Mouse (Mus musculus) v-Abl transformed pro-B cells (cell line): ENCODE results near the gene Shcbp1l.
"Not testable (repeated sequence)": the region's sequence is repeated elsewhere in the genome, so short reads cannot be mapped to it uniquely, and the experiment has no call there.

ENCODE experiments used
- in situ Hi-C, 2 experiments: fragments of 400-800 bp; cut with MboI; formaldehyde crosslinking; loops; one replicate each; pipeline ENCODE4 v1.15.1; 2025; ENCODE audit not compliant: unreplicated experiment in 2 of 2

Gene Shcbp1l

GRCm38 (mm10) chr1:153480386-153481024 is 55.5 kb downstream of the Shcbp1l start:
- in situ Hi-C loops, result no loop called here

DNA sequence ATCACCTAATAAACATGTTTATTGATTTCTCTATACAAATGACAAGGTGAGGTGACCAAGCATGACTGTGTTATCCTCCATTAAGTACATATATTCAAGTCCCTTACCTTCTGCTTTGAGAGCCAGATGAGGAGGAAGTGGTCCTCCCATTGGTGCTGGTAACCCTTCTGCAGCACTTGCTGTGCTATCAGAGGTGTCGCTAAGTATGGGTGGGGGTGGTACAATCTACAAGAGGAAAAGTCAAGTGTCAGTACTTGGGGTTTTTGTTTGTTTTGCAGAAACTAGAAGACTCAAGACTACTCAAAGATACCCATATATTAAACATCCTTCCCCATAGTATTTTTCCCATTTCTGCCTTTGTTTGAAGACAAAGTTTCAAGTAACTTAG is 56.1 kb downstream of the Shcbp1l start:
- in situ Hi-C loops, result no loop called here

GRCm38 (mm10) chr1:153485201-153485796 is 60.3 kb downstream of the Shcbp1l start:
- in situ Hi-C loops, result no loop called here

DNA sequence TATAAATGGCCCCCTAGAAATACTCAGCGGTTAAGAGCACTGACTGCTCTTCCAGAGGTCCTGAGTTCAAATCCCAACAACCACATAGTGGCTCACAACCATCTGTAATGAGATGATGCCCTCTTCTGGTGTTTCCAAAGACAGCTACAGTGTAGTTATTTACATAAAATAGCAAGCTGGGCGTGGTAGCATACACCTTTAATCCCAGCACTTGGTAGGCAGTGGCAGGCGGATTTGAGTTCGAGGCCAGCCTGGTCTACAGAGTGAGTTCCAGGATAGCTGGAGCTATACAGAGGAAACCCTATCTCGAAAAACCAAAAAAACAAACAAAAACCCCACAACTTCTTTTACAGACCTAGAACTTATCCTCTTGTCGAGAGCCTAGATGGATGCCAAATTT is 61.2 kb downstream of the Shcbp1l start:
- in situ Hi-C loops, result not testable (repeated sequence)

DNA sequence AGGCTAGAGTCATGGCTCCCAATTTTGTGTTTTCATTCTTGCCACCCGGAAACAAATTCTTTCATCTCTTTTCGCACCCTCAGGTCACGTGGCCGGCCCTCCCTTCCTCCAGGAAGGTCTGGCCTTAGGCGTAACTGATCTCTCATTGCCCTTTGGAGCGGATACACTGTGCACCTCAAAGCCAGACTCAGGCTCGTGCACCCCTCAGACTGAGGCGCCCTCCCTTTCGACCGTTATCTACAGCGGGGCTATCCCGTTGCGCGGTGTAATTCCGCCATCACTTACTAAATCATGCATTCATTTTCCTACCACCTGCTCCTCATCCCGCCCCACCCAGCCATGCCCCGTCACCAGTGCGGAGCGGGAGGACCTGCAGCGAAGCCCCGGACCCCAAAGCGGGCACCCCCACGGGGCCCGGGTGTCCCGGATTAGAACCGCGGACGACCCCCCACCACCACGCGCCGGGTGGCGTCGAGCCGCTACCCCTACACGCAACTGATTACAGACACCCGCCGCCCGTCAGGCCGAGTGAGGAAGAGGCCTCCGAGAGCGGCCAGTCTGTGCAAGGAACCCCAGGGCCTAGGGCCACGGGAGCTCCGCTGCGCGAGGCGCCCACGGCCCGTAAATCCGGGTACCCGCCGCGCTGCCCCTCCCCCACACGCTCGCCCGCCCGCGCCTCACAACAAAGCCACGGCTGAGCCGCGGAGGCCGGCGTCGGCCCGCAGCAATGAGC is 62.0 kb downstream of the Shcbp1l start:
- in situ Hi-C loops, result no loop called here

GRCm38 (mm10) chr1:153487500-153487879 is 62.5 kb downstream of the Shcbp1l start, which contains the start of gene Dhx9:
Dhx9 (minus strand) TSS chr1:153487660.
- in situ Hi-C loops, result no loop called here

GRCm38 (mm10) chr1:153489132-153489531 is 64.2 kb downstream of the Shcbp1l start:
- in situ Hi-C loops, result no loop called here

DNA sequence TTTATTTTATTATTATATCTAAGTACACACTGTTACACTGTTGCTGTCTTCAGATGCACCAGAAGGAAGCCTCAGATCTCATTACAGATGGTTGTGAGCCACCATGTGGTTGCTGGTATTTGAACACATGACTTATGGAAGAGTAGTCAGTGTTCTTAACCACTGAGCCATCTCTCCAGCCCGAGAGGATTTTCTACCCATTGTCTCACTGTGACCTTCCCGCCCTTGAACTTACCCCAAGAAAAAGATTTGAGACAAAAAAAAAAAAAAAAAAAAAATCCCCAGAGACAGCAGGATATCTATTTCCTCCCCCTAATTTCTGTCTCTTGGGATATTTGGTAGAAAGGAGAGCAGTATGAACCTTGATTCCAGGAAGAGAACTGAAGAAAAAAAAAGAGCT is 64.6 kb downstream of the Shcbp1l start:
- in situ Hi-C loops, result no loop called here

- in situ Hi-C loops, result no loop called here
Measured at GRCm38 (mm10) chr1:153489963-153490362, 65.0 kb downstream of the Shcbp1l start.

- in situ Hi-C loops, result no loop called here
Measured at GRCm38 (mm10) chr1:153491345-153491744, 66.4 kb downstream of the Shcbp1l start.

GRCm38 (mm10) chr1:153491822-153492221 is 66.9 kb downstream of the Shcbp1l start:
- in situ Hi-C loops, result no loop called here

- in situ Hi-C loops, result no loop called here
Measured at GRCm38 (mm10) chr1:153493338-153493737, 68.4 kb downstream of the Shcbp1l start.

DNA sequence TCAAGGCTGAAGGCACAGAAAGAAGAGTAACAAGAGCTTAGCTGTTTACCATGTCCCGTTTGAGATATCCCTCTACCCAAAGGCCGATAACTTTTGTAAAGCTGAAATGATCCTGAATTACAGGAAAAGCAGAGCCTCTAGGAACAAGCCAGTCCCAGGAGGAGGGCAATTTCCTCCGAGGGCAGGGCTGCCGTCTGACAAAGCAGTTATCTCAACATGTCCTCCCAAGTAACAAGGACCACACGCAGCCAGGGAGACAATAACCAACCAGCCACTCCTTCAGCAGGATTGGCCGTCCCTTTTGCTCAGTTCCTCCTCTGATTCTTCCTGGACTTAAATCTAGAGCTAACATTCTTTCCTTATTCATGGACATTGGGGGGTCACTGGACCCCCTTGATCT is 69.0 kb downstream of the Shcbp1l start:
- in situ Hi-C loops, result no loop called here

DNA sequence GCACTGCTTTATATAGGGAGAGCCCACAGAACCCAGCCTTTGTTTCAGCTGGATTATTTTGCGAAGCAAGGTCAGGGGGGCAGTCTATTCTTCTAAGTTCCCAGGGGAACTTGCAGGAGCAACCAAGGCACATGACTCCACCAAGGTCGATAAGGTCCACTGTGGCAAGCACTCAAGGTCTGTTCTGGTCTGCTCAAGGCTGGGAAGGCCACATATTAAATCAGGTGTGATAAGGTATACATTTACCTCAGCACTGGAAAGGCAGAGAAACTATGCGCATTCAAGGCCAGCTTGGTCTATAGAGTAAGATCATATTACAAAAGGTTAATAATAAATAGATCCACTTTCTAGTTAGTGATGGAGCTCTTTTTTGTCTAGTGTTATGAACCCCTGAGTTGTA is 71.1 kb downstream of the Shcbp1l start:
- in situ Hi-C loops, result no loop called here

DNA sequence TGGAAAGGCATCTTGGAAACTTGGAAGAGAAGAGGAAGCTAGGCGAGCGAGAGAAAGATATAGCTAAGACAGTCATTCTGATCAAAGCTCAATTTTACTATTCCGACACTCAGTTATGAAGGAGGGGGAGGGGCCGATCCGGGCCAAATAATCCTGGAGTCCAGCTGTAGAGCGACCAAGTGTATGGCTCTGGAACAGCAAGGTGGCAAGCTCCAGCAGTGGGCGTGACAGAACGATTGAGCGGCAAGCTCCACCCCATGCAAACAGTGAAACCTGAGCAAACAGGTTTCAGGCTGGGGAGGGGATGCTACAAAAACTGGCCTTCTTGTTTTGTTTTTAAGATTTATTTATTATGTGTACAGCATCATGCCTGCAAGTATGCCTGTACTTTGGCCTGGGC is 75.1 kb downstream of the Shcbp1l start:
- in situ Hi-C loops, result no loop called here

- in situ Hi-C loops, result no loop called here
Measured at GRCm38 (mm10) chr1:153501644-153502321, 76.8 kb downstream of the Shcbp1l start.
